In the genomic region with DNA sequence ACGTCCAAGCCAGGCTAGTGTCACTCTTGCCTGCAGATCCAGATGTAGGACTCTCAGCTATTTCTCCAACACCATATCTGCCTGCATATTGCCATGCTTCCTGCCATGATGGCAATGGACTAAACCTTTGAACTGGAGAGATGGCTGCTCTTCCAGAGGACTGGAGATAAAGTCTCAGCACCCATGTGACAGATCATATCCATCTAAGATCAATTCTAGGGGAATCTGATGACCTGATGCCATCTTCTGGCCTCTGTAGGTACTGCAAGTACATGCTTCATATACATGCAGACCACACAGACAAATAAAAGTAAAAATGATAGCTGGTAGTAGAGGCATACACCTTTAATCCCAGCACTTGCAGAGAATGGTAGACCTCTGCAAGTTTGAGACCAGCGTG, we compare ENCODE assay signal across 9 mouse cellular contexts. TPM values are rescaled to one million over a fixed set of nuclear protein-coding genes. Genes with fewer than 3 reads are reported as not detected.
DNase-seq lines count a peak whose midpoint lies in the region; ATAC-seq and TF ChIP-seq lines count a peak whose summit lies in the region.
"Had no signal": no experiment of that assay in that cellular context is flagged by ENCODE, and none has a peak within 500 bp of the region (broad histone marks: within the 10 kb centered on the region; RNA-seq: fewer than 3 reads in every experiment).

No protein-coding gene starts in this region.

- peak; percentile 41 to 88 (median 75) for TF ChIP-seq CTCF in MEL (IDR thresholded peaks at IDR 0.05 in 2 of 3, conservative IDR thresholded peaks at IDR 0.05 in 1 of 3; ENCODE audit: control insufficient read depth in 1 of 3, insufficient read depth in 1 of 3, low read depth in 2 of 3, low read length in 3 of 3, poor library complexity in 1 of 3, severe bottlenecking in 1 of 3)

- peaks cover 6% of the 10 kb centered on the region for H3K4me1 ChIP-seq in heart, embryonic 12.5 days (replicated peaks)
- H3K4me1 ChIP-seq in MEL (ENCODE audit: control insufficient read depth in 1 of 2, insufficient read depth in 2 of 2, low read length in 2 of 2): no peaks in the 10 kb centered on the region
- H3K4me1 ChIP-seq in forebrain, embryonic 15.5 days: no peaks in the 10 kb centered on the region
- H3K4me1 ChIP-seq: megakaryocyte, embryonic 14.5 days had no signal

- no peak for TF ChIP-seq POLR2A in MEL (IDR thresholded peaks at IDR 0.05; ENCODE audit: control insufficient read depth in 1 of 2, insufficient read depth in 1 of 2, low read depth in 1 of 2, low read length in 2 of 2, poor library complexity in 1 of 2)

- H3K9me3 ChIP-seq in heart, embryonic 12.5 days (replicated peaks): no peaks in the 10 kb centered on the region
- H3K9me3 ChIP-seq in MEL (replicated peaks; ENCODE audit: insufficient read depth, low read length): no peaks in the 10 kb centered on the region
- no peaks in the 10 kb centered on the region for H3K9me3 ChIP-seq in forebrain, embryonic 15.5 days
- H3K9me3 ChIP-seq: megakaryocyte, embryonic 14.5 days had no signal

- H3K9ac ChIP-seq in heart, embryonic 12.5 days: no peak overlapping the region
- H3K9ac ChIP-seq in MEL (ENCODE audit: control insufficient read depth, low read depth, low read length, poor library complexity, severe bottlenecking): no peak overlapping the region
- H3K9ac ChIP-seq in forebrain, embryonic 15.5 days (replicated peaks): no peak overlapping the region

- H3K27ac ChIP-seq in heart, embryonic 12.5 days (ENCODE audit: poor library complexity, severe bottlenecking): no peak overlapping the region
- no peak overlapping the region for H3K27ac ChIP-seq in MEL (ENCODE audit: control insufficient read depth, low read depth, low read length)
- H3K27ac ChIP-seq in forebrain, embryonic 15.5 days (replicated peaks): no peak overlapping the region

- DNase-seq in heart, adult 8-10 months (ENCODE audit: low spot score): peak; percentile 35
- DNase-seq in 3T3-L1 (ENCODE audit: low read depth, low spot score): peak; percentile 68
- peak; percentile 75 for DNase-seq in MEL (ENCODE audit: low read depth, low spot score)
- DNase-seq in natural killer cell, adult 2 months (ENCODE audit: low spot score in 2 of 2): peak; percentile 26 to 43
- no peak for DNase-seq in urinary bladder, postnatal 10 days (ENCODE audit: low spot score)

- peak; percentile 93 for TF ChIP-seq RAD21 in MEL (IDR thresholded peaks at IDR 0.05; ENCODE audit: low read depth, low read length)

- 55% methylated on average over 2 of the region's 2 CpGs for WGBS in heart, embryonic 12.5 days
- WGBS in forebrain, embryonic 15.5 days: 73% methylated on average over 2 of the region's 2 CpGs

- H3K79me2 ChIP-seq in MEL (ENCODE audit: control insufficient read depth, insufficient read depth, low read length, poor library complexity): no peaks in the 10 kb centered on the region

- peaks cover 88% of the 10 kb centered on the region for H3K36me3 ChIP-seq in heart, embryonic 12.5 days
- H3K36me3 ChIP-seq in MEL (ENCODE audit: control insufficient read depth in 1 of 2, insufficient read depth in 2 of 2, low read length in 2 of 2): no peaks in the 10 kb centered on the region
- H3K36me3 ChIP-seq in forebrain, embryonic 15.5 days: peaks cover 51% of the 10 kb centered on the region

- no peak overlapping the region for H3K4me2 ChIP-seq in heart, embryonic 12.5 days
- H3K4me2 ChIP-seq in forebrain, embryonic 15.5 days (replicated peaks): no peak overlapping the region

- no peak for TF ChIP-seq EP300 in MEL (IDR thresholded peaks at IDR 0.05; ENCODE audit: low read depth in 1 of 2, low read length in 2 of 2)

- H3K27me3 ChIP-seq in heart, embryonic 12.5 days (replicated peaks): no peaks in the 10 kb centered on the region
- H3K27me3 ChIP-seq in MEL (ENCODE audit: control insufficient read depth in 1 of 2, insufficient read depth in 2 of 2, low read length in 2 of 2): no peaks in the 10 kb centered on the region
- H3K27me3 ChIP-seq in forebrain, embryonic 15.5 days: no peaks in the 10 kb centered on the region

- no peak for ATAC-seq in heart, embryonic 12.5 days (ENCODE audit: insufficient number of reproducible peaks, low FRiP score)
- peak; percentile 61 for ATAC-seq in granulocyte monocyte progenitor cell, adult 5-6 weeks (replicated peaks; ENCODE audit: poor library complexity, severe bottlenecking)
- no peak for ATAC-seq in forebrain, embryonic 15.5 days (replicated peaks)

- H3K4me3 ChIP-seq in heart, embryonic 12.5 days: no peak overlapping the region
- H3K4me3 ChIP-seq in MEL (ENCODE audit: control insufficient read depth in 1 of 2, insufficient read depth in 1 of 2, low read depth in 2 of 2, low read length in 2 of 2): no peak overlapping the region
- no peak overlapping the region for H3K4me3 ChIP-seq in forebrain, embryonic 15.5 days
- H3K4me3 ChIP-seq: megakaryocyte, embryonic 14.5 days had no signal

TF ChIP-seq in MEL, 35 proteins besides CTCF, POLR2A, EP300 and RAD21:
- TF ChIP-seq ZC3H11A (IDR thresholded peaks at IDR 0.05; ENCODE audit: low read depth, low read length) (peak; percentile 88), TBP (IDR thresholded peaks at IDR 0.05; ENCODE audit: low read depth, low read length) (0 out of 2 replicates have a peak, but pooled peaks have one; percentile 24), USF1 (IDR thresholded peaks at IDR 0.05; ENCODE audit: low read depth, low read length) (peak; percentile 64), MAZ (IDR thresholded peaks at IDR 0.05; ENCODE audit: low read depth, low read length) (no peak), GATA1 (IDR thresholded peaks at IDR 0.05; ENCODE audit: low read depth, low read length) (peak; percentile 32; the same call in 1 of the 2 replicates), HCFC1 (IDR thresholded peaks at IDR 0.05; ENCODE audit: low read depth, low read length) (no peak), MAX (IDR thresholded peaks at IDR 0.05; ENCODE audit: low read length) (no peak), SMC3 (IDR thresholded peaks at IDR 0.05; ENCODE audit: low read depth, low read length) (peak; percentile 95), MYC (IDR thresholded peaks at IDR 0.05; ENCODE audit: low read depth, low read length) (0 out of 2 replicates have a peak, but pooled peaks have one; percentile 27)

RNA-seq across cellular contexts. Expression of a gene that starts 10.5 kb away (rescaled TPM):
- 1 to 10 TPM; 2.9 to 6.1 (median 3.7) TPM for total RNA-seq in heart, adult 8-10 months (2022)
- polyA plus RNA-seq in heart, embryonic 12.5 days (2016; fragmentation: Nextera tagmentation; extraction: Ambion mirVana): 2.8 and 3.1 TPM in 2 replicates
- total RNA-seq in MEL (2012; rRNA removed): not detected in 2 replicates
- polyA plus RNA-seq in MEL (2012; ENCODE audit: insufficient read depth in 1 of 2, insufficient read length in 2 of 2, low read depth in 1 of 2, low replicate concordance in 2 of 2, missing spikeins in 1 of 2): not detected
- 1.2 and 2.8 TPM in 2 replicates for total RNA-seq in granulocyte monocyte progenitor cell, adult 5-6 weeks (2014; fragmentation: Nextera tagmentation)
- total RNA-seq in granulocyte monocyte progenitor cell, adult 5-6 weeks (2017): 0.72 and 1.7 TPM in 2 replicates
- 0.45 and 0.66 TPM in 2 replicates for polyA plus RNA-seq in forebrain, embryonic 15.5 days (2015; fragmentation: Nextera tagmentation; extraction: Ambion mirVana)

RNA-seq across cellular contexts. Expression of a gene that starts 46.7 kb away (rescaled TPM):
- total RNA-seq in heart, adult 8-10 months (2022): 1 to 10 TPM; 2.5 to 3.1 (median 2.9) TPM
- polyA plus RNA-seq in heart, embryonic 12.5 days (2016; fragmentation: Nextera tagmentation; extraction: Ambion mirVana): 2.8 and 3.1 TPM in 2 replicates
- total RNA-seq in MEL (2012; rRNA removed): 0.10 and 0.23 TPM in 2 replicates
- 1 to 10 TPM in 1 of 2 experiments, not detected in 1; 1.1 TPM for polyA plus RNA-seq in MEL (2012; ENCODE audit: insufficient read depth in 1 of 2, insufficient read length in 2 of 2, low read depth in 1 of 2, low replicate concordance in 2 of 2, missing spikeins in 1 of 2)
- 6.1 and 9.0 TPM in 2 replicates for total RNA-seq in granulocyte monocyte progenitor cell, adult 5-6 weeks (2014; fragmentation: Nextera tagmentation)
- 4.2 and 5.2 TPM in 2 replicates for total RNA-seq in granulocyte monocyte progenitor cell, adult 5-6 weeks (2017)
- polyA plus RNA-seq in forebrain, embryonic 15.5 days (2015; fragmentation: Nextera tagmentation; extraction: Ambion mirVana): 4.0 and 5.3 TPM in 2 replicates
